Mouse (Mus musculus) megakaryocyte, embryonic 14.5 days (primary cell): ENCODE data around the gene Tkt.

Source experiments
- FLI1 ChIP-seq: IDR thresholded peaks from 2 replicates; pipeline ENCODE4 v1.6.1; 2012; ENCODE audit warnings: low read length, inconsistent platforms, mixed read lengths
- GATA1 ChIP-seq: IDR thresholded peaks from 3 replicates; pipeline ENCODE4 v1.6.1; 2012; ENCODE audit warnings: mixed read lengths, low read length, inconsistent platforms, borderline replicate concordance

- TF ChIP-seq FLI1 (no peak), GATA1 (no peak)
Observed at GRCm38 (mm10) chr14:30584077-30584476, 35.9 kb downstream of the Tkt start.
